Mouse (Mus musculus) hindbrain, embryonic 14.5 days (tissue): ENCODE data around the gene Ifna4. TPM values are rescaled to one million over a fixed set of nuclear protein-coding genes. Genes with fewer than 3 reads are reported as not detected.

Source experiments
- ATAC-seq: fragments of 200-750 bp; cut with Nextera tagmentation; 2 replicates; pipeline ENCODE4 v1.8.0; 2017; ENCODE audit warnings: moderate number of reproducible peaks, mild to moderate bottlenecking, moderate TSS enrichment, moderate library complexity; ENCODE audit not compliant: low FRiP score
- DNase-seq: peaks from one replicate; pipeline ENCODE4 v3.0.0-alpha.2; 2015; ENCODE audit warnings: low spot score
- H3K27ac ChIP-seq: fragments of 300-500 bp; sonication (generic); 2 replicates; pipeline ENCODE4 v1.5.1; 2014; ENCODE audit warnings: mild to moderate bottlenecking, moderate library complexity
- H3K27me3 ChIP-seq: fragments of 300-500 bp; sonication (generic); 2 replicates; pipeline ENCODE4 v1.6.1; 2014; ENCODE audit warnings: mild to moderate bottlenecking, low read length, mixed read lengths; ENCODE audit not compliant: control insufficient read depth, insufficient read depth
- H3K36me3 ChIP-seq: fragments of 300-500 bp; sonication (generic); replicated peaks from 2 replicates; pipeline ENCODE4 v1.6.1; 2014; ENCODE audit not compliant: control insufficient read depth, insufficient read depth
- H3K4me1 ChIP-seq: fragments of 300-500 bp; sonication (generic); replicated peaks from 2 replicates; pipeline ENCODE4 v1.6.1; 2014; ENCODE audit warnings: antibody characterized with exemption, low read length, mixed read lengths; ENCODE audit not compliant: control insufficient read depth, insufficient read depth
- H3K4me2 ChIP-seq: fragments of 300-500 bp; sonication (generic); replicated peaks from 2 replicates; pipeline ENCODE4 v1.6.1; 2014; ENCODE audit warnings: mild to moderate bottlenecking, moderate library complexity
- H3K4me3 ChIP-seq: fragments of 300-500 bp; sonication (generic); replicated peaks from 2 replicates; pipeline ENCODE4 v1.5.1; 2014; ENCODE audit warnings: mild to moderate bottlenecking, low read length
- H3K9ac ChIP-seq: fragments of 300-500 bp; sonication (generic); 2 replicates; pipeline ENCODE4 v1.6.1; 2014
- H3K9me3 ChIP-seq: fragments of 300-500 bp; sonication (generic); 2 replicates; pipeline ENCODE4 v1.6.1; 2016; ENCODE audit warnings: low read length; ENCODE audit not compliant: control insufficient read depth
- WGBS: fragments of 180-500 bp; shearing (Covaris S2); extraction: QIAGEN DNeasy Blood & Tissue Kit; methylation state at CpG from one replicate; pipeline ENCODE4 v1.1.7; 2014; 5-methylcytosine and 5-hydroxymethylcytosine counted together
- polyA plus RNA-seq: library from polyadenylated mRNA; unstranded; fragments of >200 nt; fragmentation: Nextera tagmentation; extraction: Ambion mirVana; gene quantifications from 2 replicates; pipeline ENCODE4 v1.2.1, GENCODE M21; 2014

The Ifna4 gene
- polyA plus RNA-seq, 1 experiment from 2014 or later = not detected

DNA sequence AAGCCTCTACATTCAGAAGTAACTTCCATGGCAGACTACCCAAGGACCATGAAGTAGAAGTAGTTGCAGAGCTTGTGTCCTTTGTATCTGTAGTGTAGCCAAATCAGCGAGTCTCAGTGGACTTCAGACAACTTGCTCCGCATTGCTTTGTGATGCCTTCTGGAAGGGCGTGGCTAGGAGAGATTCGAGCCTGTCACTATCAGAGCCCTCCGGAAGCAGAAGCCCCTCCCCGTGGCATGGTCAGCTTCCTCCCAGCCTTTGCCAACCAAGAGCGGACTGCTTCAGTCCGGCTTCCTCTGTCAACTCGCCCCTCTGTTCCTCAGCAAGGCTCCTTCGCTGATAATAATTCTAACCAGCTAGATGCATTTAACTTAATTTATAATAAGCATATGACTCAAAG lies 36.6 kb downstream of the Ifna4 start:
- no peaks in the 10 kb centered on the region for H3K27me3 ChIP-seq
- ATAC-seq (no peak), DNase-seq (no peak)
- no peak overlapping the region for H3K4me3 ChIP-seq
- H3K27ac ChIP-seq = no peak overlapping the region
- WGBS = 47% methylated on average over 10 of the region's 10 CpGs
- no peaks in the 10 kb centered on the region for H3K9me3 ChIP-seq
- no peak overlapping the region for H3K4me2 ChIP-seq
- H3K9ac ChIP-seq = no peak overlapping the region
- H3K36me3 ChIP-seq = no peaks in the 10 kb centered on the region
- H3K4me1 ChIP-seq = no peaks in the 10 kb centered on the region

- DNase-seq = no peak
- Histone ChIP-seq H3K4me2 (no peak overlapping the region), H3K9me3 (no peaks in the 10 kb centered on the region), H3K36me3 (no peaks in the 10 kb centered on the region), H3K4me3 (no peak overlapping the region), H3K27ac (no peak overlapping the region), H3K4me1 (no peaks in the 10 kb centered on the region), H3K27me3 (no peaks in the 10 kb centered on the region), H3K9ac (no peak overlapping the region)
- 81% methylated on average over 4 of the region's 4 CpGs for WGBS
- no peak for ATAC-seq
Observed at GRCm38 (mm10) chr4:88878772-88879171, 37.1 kb downstream of the Ifna4 start.

- no peak within 1 kb of the TSS for H3K9ac ChIP-seq
- H3K4me1 ChIP-seq = no peaks in the 10 kb centered on the region
- ATAC-seq = no peak
- no peak within 1 kb of the TSS for H3K4me2 ChIP-seq
- WGBS = 88% methylated on average over 8 of the region's 8 CpGs
- no peak within 1 kb of the TSS for H3K27ac ChIP-seq
- H3K36me3 ChIP-seq = no peaks in the 10 kb centered on the region
- H3K9me3 ChIP-seq = no peaks in the 10 kb centered on the region
- no peak for DNase-seq
- no peaks in the 10 kb centered on the region for H3K27me3 ChIP-seq
- no peak within 1 kb of the TSS for H3K4me3 ChIP-seq
Observed at GRCm38 (mm10) chr4:88880101-88880500, 38.4 kb downstream of the Ifna4 start, which contains the start of gene Ifne. Gene Ifne, minus strand, starts transcription at chr4:88880201.

DNA sequence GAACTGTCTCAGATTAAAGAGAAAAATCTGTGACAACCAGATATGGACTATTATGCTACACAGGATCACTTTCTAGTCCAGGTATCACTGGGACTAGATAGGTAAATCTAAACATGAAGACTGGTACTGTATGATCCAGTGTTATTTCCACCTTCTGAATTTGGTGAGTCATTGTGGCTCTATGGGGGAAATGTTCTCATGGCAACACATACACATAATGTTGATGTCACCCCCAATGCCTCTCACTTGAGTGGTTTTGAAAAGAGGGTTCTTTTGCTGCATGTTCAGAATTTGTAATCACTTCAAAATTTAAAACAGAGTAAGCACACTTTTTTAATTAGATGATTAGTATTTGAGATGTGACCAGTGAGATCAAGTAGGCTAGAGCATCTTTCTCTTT lies 46.6 kb downstream of the Ifna4 start:
- H3K4me2 ChIP-seq = no peak overlapping the region
- no peak overlapping the region for H3K9ac ChIP-seq
- no peak for DNase-seq
- no peak overlapping the region for H3K27ac ChIP-seq
- H3K9me3 ChIP-seq = no peaks in the 10 kb centered on the region
- no peaks in the 10 kb centered on the region for H3K4me1 ChIP-seq
- no peak for ATAC-seq
- H3K27me3 ChIP-seq = no peaks in the 10 kb centered on the region
- H3K4me3 ChIP-seq = no peak overlapping the region
- H3K36me3 ChIP-seq = no peaks in the 10 kb centered on the region

Other genes starting within 250 kb of the Ifna4 start
- gene Ifna9, start 249.5 kb upstream of the Ifna4 start, polyA plus RNA-seq = not detected in 2 replicates
- gene Ifna12, start 238.5 kb upstream of the Ifna4 start, polyA plus RNA-seq = not detected in 2 replicates
- gene C87499, start 207.4 kb upstream of the Ifna4 start, polyA plus RNA-seq = not detected in 2 replicates
- gene Ifna13, start 197.4 kb upstream of the Ifna4 start, polyA plus RNA-seq = not detected in 2 replicates
- not detected in 2 replicates for gene Ifna16, start 164.9 kb upstream of the Ifna4 start, polyA plus RNA-seq
- not detected in 2 replicates for gene Ifna2, start 157.9 kb upstream of the Ifna4 start, polyA plus RNA-seq
- not detected in 2 replicates for gene Ifnab, start 150.5 kb upstream of the Ifna4 start, polyA plus RNA-seq
- 2.4 and 3.2 TPM in 2 replicates for gene Gm26566, start 120.1 kb upstream of the Ifna4 start, polyA plus RNA-seq
- gene Klhl9, start 119.4 kb upstream of the Ifna4 start, polyA plus RNA-seq = 144 and 155 TPM in 2 replicates
- gene Gm13271, start 87.0 kb upstream of the Ifna4 start, polyA plus RNA-seq = not detected in 2 replicates
- 0.15 TPM in 1 of 2 replicates, not detected in the other for gene Gm13283, start 81.7 kb upstream of the Ifna4 start, polyA plus RNA-seq
- gene Gm13290, start 68.0 kb upstream of the Ifna4 start, polyA plus RNA-seq = not detected in 2 replicates
- gene Gm13289, start 64.9 kb upstream of the Ifna4 start, polyA plus RNA-seq = not detected in 2 replicates
- not detected in 2 replicates for gene Gm13272, start 62.0 kb upstream of the Ifna4 start, polyA plus RNA-seq
- not detected in 2 replicates for gene Ifnz, start 59.7 kb upstream of the Ifna4 start, polyA plus RNA-seq
- not detected in 2 replicates for gene Gm13276, start 56.2 kb upstream of the Ifna4 start, polyA plus RNA-seq
- not detected in 2 replicates for gene Gm13277, start 53.2 kb upstream of the Ifna4 start, polyA plus RNA-seq
- not detected in 2 replicates for gene Gm13278, start 50.3 kb upstream of the Ifna4 start, polyA plus RNA-seq
- not detected in 2 replicates for gene Gm13275, start 47.4 kb upstream of the Ifna4 start, polyA plus RNA-seq
- gene Gm13279, start 44.5 kb upstream of the Ifna4 start, polyA plus RNA-seq = not detected in 2 replicates
- 0.16 TPM in 1 of 2 replicates, not detected in the other for gene Gm13285, start 42.2 kb upstream of the Ifna4 start, polyA plus RNA-seq
- gene Gm13287, start 38.6 kb upstream of the Ifna4 start, polyA plus RNA-seq = not detected in 2 replicates
- gene Gm13288, start 36.3 kb upstream of the Ifna4 start, polyA plus RNA-seq = not detected in 2 replicates
- not detected in 2 replicates for gene Ifna7, start 25.6 kb upstream of the Ifna4 start, polyA plus RNA-seq
- not detected in 2 replicates for gene Ifna11, start 21.9 kb upstream of the Ifna4 start, polyA plus RNA-seq
- gene Ifna6, start 14.4 kb upstream of the Ifna4 start, polyA plus RNA-seq = not detected in 2 replicates
- not detected in 2 replicates for gene Ifna5, start 6.3 kb upstream of the Ifna4 start, polyA plus RNA-seq
- not detected in 2 replicates for gene Ifna1, start 8.2 kb downstream of the Ifna4 start, polyA plus RNA-seq
- gene Ifne, start 38.3 kb downstream of the Ifna4 start, polyA plus RNA-seq = not detected in 2 replicates